Mouse (Mus musculus) cerebellum, postnatal 36 days (tissue): Measurements from ENCODE around the gene Spin4.

Experiments
- DNase-seq, 2 experiments: peaks; one replicate each; pipeline ENCODE4 v3.0.0; 2021 to 2022; ENCODE audit warnings: mixed read lengths in 2 of 2

Gene Spin4

GRCm38 (mm10) chrX:95026361-95026892, at the start of gene Spin4:
Gene Spin4, minus strand, starts transcription at chrX:95026682.
- DNase-seq, result peak; percentile 74

- no peak for DNase-seq
Observed at GRCm38 (mm10) chrX:95027907-95028306, 1.4 kb upstream of the Spin4 start.

GRCm38 (mm10) chrX:95025779-95026360, 612 bp downstream of the Spin4 start:
- peak; percentile 19 to 37 for DNase-seq

- DNase-seq, result no peak
Observed at GRCm38 (mm10) chrX:95012033-95012432, 14.4 kb downstream of the Spin4 start.

GRCm38 (mm10) chrX:94998845-94999244, 27.6 kb downstream of the Spin4 start:
- DNase-seq, result no peak

GRCm38 (mm10) chrX:94994113-94994512, 32.4 kb downstream of the Spin4 start:
- no peak for DNase-seq

GRCm38 (mm10) chrX:94990903-94991302, 35.6 kb downstream of the Spin4 start:
- no peak for DNase-seq

- peak in 1 of 2 experiments; percentile 9 for DNase-seq
Observed at GRCm38 (mm10) chrX:94990080-94990825, 36.2 kb downstream of the Spin4 start.
